Mouse (Mus musculus) MEL (cell line): ENCODE measurements around the gene Ankfn1. TPM values are rescaled to one million over a fixed set of nuclear protein-coding genes. Genes with fewer than 3 reads are reported as not detected.

Source experiments
- DNase-seq: peaks from one replicate; pipeline ENCODE4 v3.0.0; 2011; ENCODE audit warnings: low read depth, low spot score
- H3K27ac ChIP-seq: 2 replicates; pipeline ENCODE4 v1.5.1; 2012; ENCODE audit warnings: low read depth, mild to moderate bottlenecking, control low read depth, low read length, moderate library complexity; ENCODE audit not compliant: control insufficient read depth
- H3K27me3 ChIP-seq, 2 experiments: fragments of 150-350 bp in 1 of 2; sonication (generic) in 1 of 2; 2 replicates each; pipeline ENCODE4 v1.6.1; 2012; ENCODE audit warnings: low read length in 2 of 2, mild to moderate bottlenecking in 2 of 2, improper control_type of control experiment in 1 of 2, moderate library complexity in 1 of 2; ENCODE audit not compliant: insufficient read depth in 2 of 2, control insufficient read depth in 1 of 2
- H3K36me3 ChIP-seq, 2 experiments: 2 replicates each; pipeline ENCODE4 v1.6.1; 2012 to 2014; ENCODE audit warnings: low read length in 2 of 2, improper control_type of control experiment in 1 of 2, inconsistent platforms in 1 of 2, mild to moderate bottlenecking in 1 of 2; ENCODE audit not compliant: insufficient read depth in 2 of 2, control insufficient read depth in 1 of 2
- H3K4me1 ChIP-seq, 2 experiments: fragments of 150-350 bp in 1 of 2; sonication (generic) in 1 of 2; 2 replicates each; pipeline ENCODE4 v1.6.1; 2012; ENCODE audit warnings: low read length in 2 of 2, improper control_type of control experiment in 1 of 2, mild to moderate bottlenecking in 1 of 2; ENCODE audit not compliant: insufficient read depth in 2 of 2, control insufficient read depth in 1 of 2
- H3K4me3 ChIP-seq, 2 experiments: fragments of 150-350 bp in 1 of 2; sonication (generic) in 1 of 2; 2 replicates each; pipeline ENCODE4 v1.5.1; 2012; ENCODE audit warnings: low read depth in 2 of 2, low read length in 2 of 2, mild to moderate bottlenecking in 2 of 2, moderate library complexity in 2 of 2, control low read depth in 1 of 2, improper control_type of control experiment in 1 of 2; ENCODE audit not compliant: control insufficient read depth in 1 of 2, insufficient read depth in 1 of 2
- H3K79me2 ChIP-seq: 2 replicates; pipeline ENCODE4 v1.6.1; 2012; ENCODE audit warnings: mild to moderate bottlenecking, low read length, moderate library complexity; ENCODE audit not compliant: control insufficient read depth, poor library complexity, insufficient read depth
- H3K9ac ChIP-seq: 2 replicates; pipeline ENCODE4 v1.6.1; 2012; ENCODE audit warnings: low read depth, mild to moderate bottlenecking, control low read depth, low read length, moderate library complexity; ENCODE audit not compliant: control insufficient read depth, poor library complexity, severe bottlenecking
- H3K9me3 ChIP-seq: fragments of 150-350 bp; sonication (generic); replicated peaks from 2 replicates; pipeline ENCODE4 v1.6.1; 2012; ENCODE audit warnings: mild to moderate bottlenecking, low read length, improper control_type of control experiment, moderate library complexity; ENCODE audit not compliant: insufficient read depth
- BHLHE40 ChIP-seq: IDR thresholded peaks from 2 replicates; pipeline ENCODE4 v1.6.1; 2012; ENCODE audit warnings: low read depth, mild to moderate bottlenecking, inconsistent platforms, low read length, improper control_type of control experiment, borderline replicate concordance
- CHD2 ChIP-seq: IDR thresholded peaks from 2 replicates; pipeline ENCODE4 v1.6.1; 2011; ENCODE audit warnings: low read length, improper control_type of control experiment
- CTCF ChIP-seq, 3 experiments: IDR thresholded peaks in 2 of 3; conservative IDR thresholded peaks in 1 of 3; 2 replicates each; pipeline ENCODE4 v1.5.1; 2011 to 2012; ENCODE audit warnings: low read length in 3 of 3, low read depth in 2 of 3, mild to moderate bottlenecking in 2 of 3, improper control_type of control experiment in 1 of 3, inconsistent platforms in 1 of 3, mixed read lengths in 1 of 3, moderate library complexity in 1 of 3; ENCODE audit not compliant: control insufficient read depth in 1 of 3, insufficient read depth in 1 of 3, poor library complexity in 1 of 3, severe bottlenecking in 1 of 3
- E2F4 ChIP-seq: IDR thresholded peaks from 2 replicates; pipeline ENCODE4 v1.6.1; 2011; ENCODE audit warnings: low read depth, low read length, improper control_type of control experiment, borderline replicate concordance
- ELF1 ChIP-seq: IDR thresholded peaks from 2 replicates; pipeline ENCODE4 v1.6.1; 2014; ENCODE audit warnings: low read depth, mild to moderate bottlenecking, inconsistent platforms, low read length, improper control_type of control experiment, moderate library complexity
- HCFC1 ChIP-seq: IDR thresholded peaks from 2 replicates; pipeline ENCODE4 v1.6.1; 2012; ENCODE audit warnings: low read depth, mild to moderate bottlenecking, inconsistent platforms, low read length, improper control_type of control experiment, moderate library complexity
- KAT2A ChIP-seq: conservative IDR thresholded peaks from 2 replicates; pipeline ENCODE4 v1.6.1; 2012; ENCODE audit warnings: low read depth, low read length, improper control_type of control experiment, inconsistent platforms
- MAZ ChIP-seq: IDR thresholded peaks from 2 replicates; pipeline ENCODE4 v1.6.1; 2012; ENCODE audit warnings: low read depth, mild to moderate bottlenecking, inconsistent platforms, low read length, improper control_type of control experiment
- MXI1 ChIP-seq: IDR thresholded peaks from 2 replicates; pipeline ENCODE4 v1.6.1; 2011; ENCODE audit warnings: mild to moderate bottlenecking, low read depth, low read length, improper control_type of control experiment
- SIN3A ChIP-seq: IDR thresholded peaks from 2 replicates; pipeline ENCODE4 v1.6.1; 2012; ENCODE audit warnings: low read length, improper control_type of control experiment, inconsistent platforms
- TAL1 ChIP-seq: IDR thresholded peaks from 2 replicates; pipeline ENCODE4 v1.6.1; 2012; ENCODE audit warnings: mild to moderate bottlenecking, inconsistent platforms, low read length, moderate library complexity, mixed read lengths
- TBP ChIP-seq: IDR thresholded peaks from 2 replicates; pipeline ENCODE4 v1.8.0; 2011; ENCODE audit warnings: low read depth, low read length, improper control_type of control experiment
- TCF12 ChIP-seq: IDR thresholded peaks from 2 replicates; pipeline ENCODE4 v1.6.1; 2014; ENCODE audit warnings: low read depth, mild to moderate bottlenecking, inconsistent platforms, low read length, improper control_type of control experiment, moderate library complexity
- UBTF ChIP-seq: IDR thresholded peaks from 2 replicates; pipeline ENCODE4 v1.6.1; 2012; ENCODE audit warnings: low read depth, mild to moderate bottlenecking, inconsistent platforms, low read length, improper control_type of control experiment, moderate library complexity, borderline replicate concordance; ENCODE audit not compliant: insufficient read depth
- USF1 ChIP-seq: IDR thresholded peaks from 2 replicates; pipeline ENCODE4 v1.6.1; 2014; ENCODE audit warnings: low read depth, mild to moderate bottlenecking, inconsistent platforms, low read length, improper control_type of control experiment, moderate library complexity
- USF2 ChIP-seq, 2 experiments: IDR thresholded peaks; 2 replicates each; pipeline ENCODE4 v1.6.1; 2011 to 2012; ENCODE audit warnings: improper control_type of control experiment in 2 of 2, low read length in 2 of 2, borderline replicate concordance in 1 of 2, inconsistent platforms in 1 of 2, low read depth in 1 of 2, mild to moderate bottlenecking in 1 of 2; ENCODE audit not compliant: insufficient read depth in 1 of 2
- ZNF384 ChIP-seq: IDR thresholded peaks from 2 replicates; pipeline ENCODE4 v1.6.1; 2012; ENCODE audit warnings: low read depth, mild to moderate bottlenecking, inconsistent platforms, low read length, improper control_type of control experiment
- polyA plus RNA-seq, 2 experiments: library from polyadenylated mRNA; stranded (reverse) in 1 of 2; unstranded in 1 of 2; fragments of >175 nt in 1 of 2; fragments of >200 nt in 1 of 2; gene quantifications; 2 replicates each; pipeline versions ENCODE4 v1.2.1 to v1.2.4; 2012; ENCODE audit warnings: low replicate concordance in 2 of 2, low read depth in 1 of 2; ENCODE audit not compliant: insufficient read length in 2 of 2, insufficient read depth in 1 of 2, missing spikeins in 1 of 2
- total RNA-seq: library from RNA; depleted of rRNA; stranded (reverse); fragments of 300-350 nt; gene quantifications from 2 replicates; pipeline ENCODE4 v1.2.3, GENCODE M21; 2012

Ankfn1 gene
- total and polyA plus RNA-seq, 3 experiments: not detected

GRCm38 (mm10) chr11:89656556-89656955, 120.9 kb downstream of the Ankfn1 start:
- Histone ChIP-seq H3K4me1 (no peaks in the 10 kb centered on the region), H3K27me3 (no peaks in the 10 kb centered on the region), H3K9ac (no peak overlapping the region), H3K79me2 (no peaks in the 10 kb centered on the region)
- TF ChIP-seq UBTF (no peak), KAT2A (no peak), HCFC1 (no peak)
- TF ChIP-seq, all 39 proteins: peak for 0
- no peak for DNase-seq
- Histone ChIP-seq H3K9me3 (no peaks in the 10 kb centered on the region), H3K27ac (no peak overlapping the region), H3K36me3 (no peaks in the 10 kb centered on the region), H3K4me3 (no peak overlapping the region)

GRCm38 (mm10) chr11:89635740-89636139, 141.7 kb downstream of the Ankfn1 start:
- Histone ChIP-seq H3K4me3 (no peak overlapping the region), H3K9ac (no peak overlapping the region), H3K36me3 (no peaks in the 10 kb centered on the region), H3K9me3 (no peaks in the 10 kb centered on the region), H3K27ac (no peak overlapping the region), H3K27me3 (no peaks in the 10 kb centered on the region), H3K4me1 (no peaks in the 10 kb centered on the region), H3K79me2 (no peaks in the 10 kb centered on the region)
- DNase-seq: no peak
- no peak for TF ChIP-seq CTCF (IDR thresholded peaks at IDR 0.05 in 2 of 3, conservative IDR thresholded peaks at IDR 0.05 in 1 of 3; ENCODE audit: control insufficient read depth in 1 of 3, insufficient read depth in 1 of 3, low read depth in 2 of 3, low read length in 3 of 3, poor library complexity in 1 of 3, severe bottlenecking in 1 of 3)
- TF ChIP-seq TCF12: no peak
- TF ChIP-seq TAL1: no peak
- TF ChIP-seq CHD2: no peak
- TF ChIP-seq E2F4: no peak
- no peak for TF ChIP-seq MAZ
- TF ChIP-seq MXI1: no peak
- TF ChIP-seq TBP: no peak
- no peak for TF ChIP-seq ELF1
- TF ChIP-seq HCFC1: no peak
- TF ChIP-seq UBTF: no peak
- no peak for TF ChIP-seq USF2 (IDR thresholded peaks at IDR 0.05; ENCODE audit: borderline replicate concordance in 1 of 2, insufficient read depth in 1 of 2, low read depth in 1 of 2, low read length in 2 of 2)
- no peak for TF ChIP-seq ZNF384
- no peak for TF ChIP-seq BHLHE40
- no peak for TF ChIP-seq USF1
- no peak for TF ChIP-seq SIN3A
